ENCODE assay signal across 8 mouse cellular contexts in the genomic region with DNA sequence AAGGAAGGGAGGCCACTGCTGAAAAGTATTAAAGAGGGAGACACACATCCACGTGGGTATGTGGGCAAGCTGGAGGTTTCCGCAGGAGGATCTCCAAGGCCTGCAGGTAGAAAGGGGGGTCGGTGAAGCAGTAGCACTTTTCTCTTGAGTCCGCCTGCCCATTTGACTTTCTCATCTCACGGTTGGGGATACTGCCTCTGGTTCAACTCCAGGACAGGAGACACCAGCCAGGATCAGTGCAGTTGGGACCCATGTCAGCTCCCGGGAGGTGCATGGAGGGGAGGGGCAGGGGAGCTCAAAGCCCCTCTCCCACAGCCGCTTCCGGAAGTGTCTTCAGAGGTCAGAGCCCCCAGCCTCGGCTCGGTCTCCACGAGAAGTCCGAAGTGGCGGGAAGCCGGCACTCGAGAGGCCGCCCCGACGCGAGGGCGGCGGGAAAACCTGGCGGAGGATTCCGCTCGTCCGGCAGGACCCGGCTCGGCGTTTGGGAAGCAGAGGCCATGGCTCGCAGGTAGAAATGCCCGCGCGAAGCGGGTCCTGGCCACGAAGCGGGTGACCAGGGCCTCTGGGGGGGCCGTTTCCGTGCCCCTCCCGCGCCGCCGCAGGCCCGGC. TPM values are rescaled to one million over a fixed set of nuclear protein-coding genes. Genes with fewer than 3 reads are reported as not detected.
DNase-seq lines count a peak whose midpoint lies in the region; ATAC-seq lines count a peak whose summit lies in the region.

No protein-coding gene starts in this region.

- ATAC-seq in CD4-positive, CD25-positive, alpha-beta regulatory T cell, adult 4 months, result peak; percentile 25
- ATAC-seq in heart, embryonic 16.5 days (replicated peaks; ENCODE audit: extremely low read depth, insufficient read depth, low FRiP score), result peak; percentile 44
- ATAC-seq in midbrain, embryonic 13.5 days, result peak; percentile 79

- H3K9ac ChIP-seq in heart, embryonic 16.5 days (ENCODE audit: low read length), result peak overlapping the region; percentile 100
- peak overlapping the region; percentile 99 for H3K9ac ChIP-seq in midbrain, embryonic 13.5 days (replicated peaks)

- WGBS in heart, embryonic 16.5 days, result under 1% methylated on average over 42 of the region's 42 CpGs
- under 1% methylated on average over 41 of the region's 42 CpGs for WGBS in midbrain, embryonic 13.5 days

- H3K4me2 ChIP-seq in heart, embryonic 16.5 days (ENCODE audit: low read depth, low read length), result peak overlapping the region; percentile 87
- peak overlapping the region; percentile 76 for H3K4me2 ChIP-seq in midbrain, embryonic 13.5 days (replicated peaks)

- no peaks in the 10 kb centered on the region for H3K9me3 ChIP-seq in heart, embryonic 16.5 days (replicated peaks; ENCODE audit: control insufficient read depth, low read length)
- H3K9me3 ChIP-seq in midbrain, embryonic 13.5 days, result no peaks in the 10 kb centered on the region

- peak overlapping the region; percentile 97 for H3K27ac ChIP-seq in heart, embryonic 16.5 days (ENCODE audit: low read length)
- H3K27ac ChIP-seq in midbrain, embryonic 13.5 days, result peak overlapping the region; percentile 98

- H3K4me3 ChIP-seq in heart, embryonic 16.5 days (ENCODE audit: low read length), result peak overlapping the region; percentile 97
- H3K4me3 ChIP-seq in midbrain, embryonic 13.5 days (replicated peaks), result peak overlapping the region; percentile 98

- peaks cover 15% of the 10 kb centered on the region for H3K4me1 ChIP-seq in heart, embryonic 16.5 days (ENCODE audit: control insufficient read depth, insufficient read depth, low read length)
- H3K4me1 ChIP-seq in midbrain, embryonic 13.5 days (replicated peaks), result peaks cover 31% of the 10 kb centered on the region

- no peaks in the 10 kb centered on the region for H3K36me3 ChIP-seq in heart, embryonic 16.5 days (ENCODE audit: control insufficient read depth, insufficient read depth)
- H3K36me3 ChIP-seq in midbrain, embryonic 13.5 days, result no peaks in the 10 kb centered on the region
- H3K36me3 ChIP-seq in splenic B cell, adult 2 months (ENCODE audit: control insufficient read depth, insufficient read depth, low read length, poor library complexity, severe bottlenecking), result no peaks in the 10 kb centered on the region

- intact Hi-C loops in left cerebral cortex, postnatal 14 days (cut with DNase I), result loop anchor here (5.0 kb wide), 1 partner anchor 136 kb away; no protein-coding TSS in a partner anchor

- no peaks in the 10 kb centered on the region for H3K27me3 ChIP-seq in heart, embryonic 16.5 days (ENCODE audit: control insufficient read depth, insufficient read depth, low read length)
- no peaks in the 10 kb centered on the region for H3K27me3 ChIP-seq in midbrain, embryonic 13.5 days
- H3K27me3 ChIP-seq in splenic B cell, adult 2 months (ENCODE audit: control insufficient read depth, insufficient read depth, low read length, poor library complexity, severe bottlenecking), result no peaks in the 10 kb centered on the region

- peak; percentile 81 to 82 for DNase-seq in cerebellum, postnatal 10 days
- no peak for DNase-seq in cerebellum, postnatal 36 days
- peak; percentile 93 for DNase-seq in embryo, embryonic 11 days
- DNase-seq in left cerebral cortex, postnatal 14 days (ENCODE audit: low spot score in 2 of 2), result peak; percentile 13 to 26
- peak; percentile 39 for DNase-seq in splenic B cell, adult 2 months (ENCODE audit: low read depth, low spot score)

RNA-seq across cellular contexts. Expression of a gene that starts 0.4 kb away (rescaled TPM):
- 10 to 100 TPM; 52.0 to 74.3 TPM for polyA plus RNA-seq in CD4-positive, CD25-positive, alpha-beta regulatory T cell, adult 4 months (2017; shearing (Covaris generic))
- polyA plus RNA-seq in heart, embryonic 16.5 days (2015; fragmentation: Nextera tagmentation; extraction: Ambion mirVana), result 89.8 and 100.0 TPM in 2 replicates
- 100 to 1,000 TPM; 116 to 127 TPM for total RNA-seq in left cerebral cortex, postnatal 14 days (2021)
- polyA plus RNA-seq in midbrain, embryonic 13.5 days (2015; fragmentation: Nextera tagmentation; extraction: Ambion mirVana), result 135 and 138 TPM in 2 replicates

Comparison
In these comparisons a context has a peak if more than half of its experiments do, and no peak if none do; other contexts are left out.
1. DNase-seq: peak in cerebellum, postnatal 10 days (2 of 2), embryo, embryonic 11 days (single experiment), left cerebral cortex, postnatal 14 days (2 of 2) and splenic B cell, adult 2 months (single experiment); none in cerebellum, postnatal 36 days (0 of 2).
2. ATAC-seq: peak in every context shown above with its lines; median percentile 79 in midbrain, embryonic 13.5 days; 44 in heart, embryonic 16.5 days; 25 in CD4-positive, CD25-positive, alpha-beta regulatory T cell, adult 4 months.